Mouse (Mus musculus): ENCODE data around the gene Olfr137.

The Olfr137 gene

GRCm38 (mm10) chr17:38307470-38307869 is at the start of gene Olfr137:
Gene Olfr137, minus strand, starts transcription at chr17:38307570.
- in situ Hi-C loops (cut with MboI, MseI): no loop called here

- in situ Hi-C loops (cut with MboI, MseI): no loop called here
Observed at GRCm38 (mm10) chr17:38329531-38329930, 22.2 kb upstream of the Olfr137 start, which contains the start of gene Olfr136. Gene Olfr136, plus strand, starts transcription at chr17:38329831.

GRCm38 (mm10) chr17:38260735-38261134 is 46.6 kb downstream of the Olfr137 start, which contains the start of gene Olfr138:
Gene Olfr138, plus strand, starts transcription at chr17:38261035.
- in situ Hi-C loops (cut with MboI, MseI): no loop called here
